Mouse (Mus musculus) skeletal muscle tissue, postnatal 0 days (tissue): ENCODE measurements around the gene Mapk1ip1. TPM values are rescaled to one million over a fixed set of nuclear protein-coding genes. Genes with fewer than 3 reads are reported as not detected.

Experiments
- polyA plus RNA-seq: library from polyadenylated mRNA; unstranded; fragments of >200 nt; fragmentation: Nextera tagmentation; extraction: Ambion mirVana; gene quantifications from 2 replicates; pipeline ENCODE4 v1.2.1, GENCODE M21; 2015

The Mapk1ip1 gene
- 12.7 and 14.9 TPM in 2 replicates for polyA plus RNA-seq

DNA sequence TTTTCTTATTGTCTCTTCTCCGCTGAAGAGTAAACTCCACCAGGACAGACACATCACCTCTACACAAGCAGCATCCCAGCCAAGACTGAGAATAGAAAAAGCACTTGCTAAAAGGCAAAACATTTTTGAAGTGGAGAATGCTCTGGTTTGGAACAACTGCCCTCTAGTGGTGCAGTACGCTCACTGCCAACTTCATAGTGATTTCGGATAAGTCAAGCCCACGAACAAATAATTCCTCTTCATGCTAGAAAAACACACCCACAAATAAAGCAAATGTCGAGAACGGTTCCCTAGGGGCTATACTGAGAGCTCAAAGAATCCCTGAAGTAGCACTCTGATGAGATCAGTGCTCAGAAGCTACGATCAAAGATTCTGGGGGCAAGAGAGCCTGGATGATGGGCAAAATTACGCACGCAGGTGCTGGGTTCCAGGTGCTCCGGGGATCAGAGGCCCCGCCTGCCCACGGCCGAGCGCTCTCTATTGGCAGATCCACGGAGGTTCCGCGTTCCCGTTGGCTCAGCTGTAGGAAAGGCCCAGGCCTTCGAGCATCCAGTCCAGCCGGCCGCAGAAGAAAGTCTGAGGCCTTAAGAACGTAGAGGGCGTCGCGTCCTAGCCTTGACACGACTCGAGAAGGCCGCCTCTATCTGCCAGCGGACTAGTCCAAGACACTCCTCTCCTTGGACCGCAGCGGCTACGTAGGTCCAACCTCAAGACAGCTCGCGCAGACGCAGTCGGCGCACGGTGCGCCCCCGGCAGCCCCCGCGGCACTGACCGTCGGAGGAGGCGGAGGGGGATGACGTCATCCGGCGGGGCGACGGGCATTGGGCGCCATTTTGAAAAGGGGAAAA lies at the start of gene Mapk1ip1, which contains the start of gene Ppp2r2d:
Gene Mapk1ip1, minus strand, starts transcription at position 730 of the 848 bp plus-strand sequence.
Gene Ppp2r2d, plus strand, starts transcription at position 536 of the 848 bp plus-strand sequence.

Other genes starting within 250 kb of the Mapk1ip1 start
- gene Ppp2r2d, start 194 bp downstream of the Mapk1ip1 start, polyA plus RNA-seq, result 22.4 and 24.7 TPM in 2 replicates
- gene Bnip3, start 63.2 kb upstream of the Mapk1ip1 start, polyA plus RNA-seq, result 146 and 243 TPM in 2 replicates
- gene Jakmip3, start 94.5 kb upstream of the Mapk1ip1 start, polyA plus RNA-seq, result 0.10 TPM in 1 of 2 replicates, not detected in the other
- 3.6 and 4.4 TPM in 2 replicates for gene Dpysl4, start 239.7 kb upstream of the Mapk1ip1 start, polyA plus RNA-seq